19 mouse cellular contexts compared by ENCODE assay signal in genomic region chr4:63537602-63538001, GRCm38 (mm10).
"Had no signal": no experiment of that assay in that cellular context is flagged by ENCODE, and none has a peak within 500 bp of the region (broad histone marks: within the 10 kb centered on the region; RNA-seq: fewer than 3 reads in every experiment).

No protein-coding gene starts in this region.

- H3K4me1 ChIP-seq: kidney, embryonic 15.5 days; limb, embryonic 12.5 days; liver, embryonic 13.5 days; lung, embryonic 15.5 days; neural tube, embryonic 12.5 days; stomach, embryonic 15.5 days had no signal

- H3K27me3 ChIP-seq: kidney, embryonic 15.5 days; limb, embryonic 12.5 days; liver, embryonic 13.5 days; lung, embryonic 15.5 days; neural tube, embryonic 12.5 days; stomach, embryonic 15.5 days had no signal

- ATAC-seq: liver, postnatal 0 days had no signal

- H3K9ac ChIP-seq: kidney, embryonic 15.5 days; limb, embryonic 12.5 days; liver, embryonic 13.5 days; liver, postnatal 0 days; lung, embryonic 15.5 days; neural tube, embryonic 12.5 days; stomach, embryonic 15.5 days had no signal

- H3K9me3 ChIP-seq: kidney, embryonic 15.5 days; limb, embryonic 12.5 days; liver, embryonic 13.5 days; lung, embryonic 15.5 days; megakaryocyte, embryonic 14.5 days; neural tube, embryonic 12.5 days; stomach, embryonic 15.5 days had no signal

- H3K36me3 ChIP-seq: kidney, embryonic 15.5 days; limb, embryonic 12.5 days; liver, embryonic 13.5 days; lung, embryonic 15.5 days; neural tube, embryonic 12.5 days; stomach, embryonic 15.5 days had no signal

- H3K27ac ChIP-seq: kidney, embryonic 15.5 days; left cerebral cortex, adult 2 months; limb, embryonic 12.5 days; liver, embryonic 13.5 days; lung, embryonic 15.5 days; macrophage; neural tube, embryonic 12.5 days; stomach, embryonic 15.5 days had no signal

- DNase-seq: kidney, adult 2 months; kidney, postnatal 14 days; liver; liver, embryonic 13.5 days; liver, postnatal 0 days; lung, postnatal 14 days; retina, postnatal 1 day; right cerebral cortex, postnatal 4 days; thymus, adult 2 months; thymus, postnatal 25 days had no signal

- H3K4me3 ChIP-seq: kidney, embryonic 15.5 days; left cerebral cortex, adult 2 months; limb, embryonic 12.5 days; liver, embryonic 13.5 days; lung, embryonic 15.5 days; megakaryocyte, embryonic 14.5 days; myocyte; neural tube, embryonic 12.5 days; stomach, embryonic 15.5 days had no signal

- H3K4me2 ChIP-seq: kidney, embryonic 15.5 days; limb, embryonic 12.5 days; liver, embryonic 13.5 days; lung, embryonic 15.5 days; neural tube, embryonic 12.5 days; stomach, embryonic 15.5 days had no signal
